In genomic region chr1:79932435-79932834, GRCm38 (mm10) we compare ENCODE assay signal across 27 mouse cellular contexts.
DNase-seq lines count a peak whose midpoint lies in the region; ATAC-seq and TF ChIP-seq lines count a peak whose summit lies in the region.
"Had no signal": no experiment of that assay in that cellular context is flagged by ENCODE, and none has a peak within 500 bp of the region (broad histone marks: within the 10 kb centered on the region; RNA-seq: fewer than 3 reads in every experiment).

No protein-coding gene starts in this region.

- peak overlapping the region; percentile 50; the same call in 1 of the 2 replicates for H3K27ac ChIP-seq in kidney, embryonic 15.5 days
- peak overlapping the region; percentile 67 for H3K27ac ChIP-seq in embryonic fibroblast, embryonic 13.5 days (ENCODE audit: insufficient read depth, low read length)
- H3K27ac ChIP-seq: embryonic facial prominence, embryonic 12.5 days; forebrain, embryonic 12.5 days; hindbrain, embryonic 13.5 days; left cerebral cortex, adult 2 months; limb, embryonic 15.5 days; liver, embryonic 14.5 days; midbrain, embryonic 12.5 days; stomach, embryonic 15.5 days had no signal

- no peaks in the 10 kb centered on the region for H3K27me3 ChIP-seq in kidney, embryonic 15.5 days
- H3K27me3 ChIP-seq in myocyte (ENCODE audit: control insufficient read depth, insufficient read depth, insufficient read length) = no peaks in the 10 kb centered on the region
- H3K27me3 ChIP-seq: embryonic facial prominence, embryonic 12.5 days; forebrain, embryonic 12.5 days; hindbrain, embryonic 13.5 days; limb, embryonic 15.5 days; midbrain, embryonic 12.5 days; stomach, embryonic 15.5 days had no signal

- no peak overlapping the region for H3K9ac ChIP-seq in kidney, embryonic 15.5 days
- H3K9ac ChIP-seq: embryonic facial prominence, embryonic 12.5 days; forebrain, embryonic 12.5 days; hindbrain, embryonic 13.5 days; limb, embryonic 15.5 days; liver, embryonic 14.5 days; midbrain, embryonic 12.5 days; stomach, embryonic 15.5 days had no signal

- no peak overlapping the region for H3K4me2 ChIP-seq in kidney, embryonic 15.5 days
- peak overlapping the region; percentile 67 for H3K4me2 ChIP-seq in myocyte (ENCODE audit: low read depth)
- H3K4me2 ChIP-seq: embryonic facial prominence, embryonic 12.5 days; forebrain, embryonic 12.5 days; hindbrain, embryonic 13.5 days; limb, embryonic 15.5 days; midbrain, embryonic 12.5 days; stomach, embryonic 15.5 days had no signal

- peaks cover 12% of the 10 kb centered on the region; the same call in 1 of the 2 replicates for H3K4me1 ChIP-seq in kidney, embryonic 15.5 days
- H3K4me1 ChIP-seq in embryonic fibroblast, embryonic 13.5 days (ENCODE audit: control insufficient read depth, insufficient read depth, low read length) = no peaks in the 10 kb centered on the region
- H3K4me1 ChIP-seq: embryonic facial prominence, embryonic 12.5 days; forebrain, embryonic 12.5 days; hindbrain, embryonic 13.5 days; limb, embryonic 15.5 days; midbrain, embryonic 12.5 days; stomach, embryonic 15.5 days had no signal

- no peak for DNase-seq in kidney, postnatal 25 days
- DNase-seq in lung, postnatal 10 days = peak; percentile 53
- no peak for DNase-seq in layer of hippocampus, postnatal 36 days
- DNase-seq in left cerebral cortex, adult 9 months (ENCODE audit: low spot score in 2 of 2) = no peak
- DNase-seq: adrenal gland, adult 2 months; cerebellum, adult 18-20 months; cerebellum, postnatal 14 days; gastrocnemius, postnatal 36 days; heart, postnatal 36 days; kidney, adult 11 months; layer of hippocampus, adult 9-11 months; left cerebral cortex, postnatal 4 days; right cerebral cortex, postnatal 25 days; thymus, postnatal 36 days had no signal

- 52% methylated on average over 5 of the region's 5 CpGs for WGBS in kidney, embryonic 15.5 days

- H3K9me3 ChIP-seq in kidney, embryonic 15.5 days (replicated peaks) = no peaks in the 10 kb centered on the region
- H3K9me3 ChIP-seq: embryonic facial prominence, embryonic 12.5 days; forebrain, embryonic 12.5 days; hindbrain, embryonic 13.5 days; limb, embryonic 15.5 days; midbrain, embryonic 12.5 days; stomach, embryonic 15.5 days had no signal

- no peak overlapping the region for H3ac ChIP-seq in myocyte (ENCODE audit: control insufficient read depth, insufficient read length)

- no peaks in the 10 kb centered on the region for H3K36me3 ChIP-seq in kidney, embryonic 15.5 days
- H3K36me3 ChIP-seq in myocyte (ENCODE audit: control insufficient read depth, insufficient read depth) = no peaks in the 10 kb centered on the region
- H3K36me3 ChIP-seq: embryonic facial prominence, embryonic 12.5 days; forebrain, embryonic 12.5 days; hindbrain, embryonic 13.5 days; limb, embryonic 15.5 days; midbrain, embryonic 12.5 days; stomach, embryonic 15.5 days had no signal

- TF ChIP-seq POLR2A in embryonic fibroblast, embryonic 13.5 days (IDR thresholded peaks at IDR 0.05; ENCODE audit: low read depth, low read length) = no peak
- TF ChIP-seq POLR2A in myocyte (IDR thresholded peaks at IDR 0.05; ENCODE audit: insufficient read length, low read depth) = no peak

- no peak for ATAC-seq in kidney, embryonic 15.5 days (replicated peaks; ENCODE audit: low FRiP score)
- ATAC-seq: Patski had no signal

- no peaks in the 10 kb centered on the region for H3K79me2 ChIP-seq in myocyte (ENCODE audit: control insufficient read depth, insufficient read depth)

- H3K4me3 ChIP-seq in kidney, embryonic 15.5 days (replicated peaks) = no peak overlapping the region
- H3K4me3 ChIP-seq in embryonic fibroblast, embryonic 13.5 days (ENCODE audit: insufficient read depth, low read length) = no peak overlapping the region
- H3K4me3 ChIP-seq in myocyte = no peak overlapping the region
- H3K4me3 ChIP-seq: embryonic facial prominence, embryonic 12.5 days; erythroblast, embryonic 14.5 days; forebrain, embryonic 12.5 days; hindbrain, embryonic 13.5 days; left cerebral cortex, adult 2 months; limb, embryonic 15.5 days; midbrain, embryonic 12.5 days; stomach, embryonic 15.5 days had no signal

- TF ChIP-seq CTCF in embryonic fibroblast, embryonic 13.5 days (IDR thresholded peaks at IDR 0.05; ENCODE audit: borderline replicate concordance, insufficient read depth, low read length) = no peak

TF ChIP-seq in myocyte, 11 proteins besides CTCF, POLR2A, EP300 and RAD21:
- TF ChIP-seq CEBPB (IDR thresholded peaks at IDR 0.05; ENCODE audit: insufficient read depth, poor library complexity, severe bottlenecking) (no peak), USF1 (IDR thresholded peaks at IDR 0.05; ENCODE audit: low read depth) (no peak), POLR2AphosphoS2 (IDR thresholded peaks at IDR 0.05; ENCODE audit: insufficient read length, low read depth) (no peak), TCF3 (IDR thresholded peaks at IDR 0.05; ENCODE audit: insufficient read length, low read depth) (no peak), MYOG (IDR thresholded peaks at IDR 0.05; ENCODE audit: control insufficient read depth in 1 of 3, insufficient read depth in 1 of 3, insufficient read length in 2 of 3, low read depth in 2 of 3) (no peak), TCF12 (IDR thresholded peaks at IDR 0.05; ENCODE audit: insufficient read depth, poor library complexity, severe bottlenecking) (no peak), REST (IDR thresholded peaks at IDR 0.05; ENCODE audit: insufficient read depth, insufficient read length) (no peak), MYOD1 (IDR thresholded peaks at IDR 0.05; ENCODE audit: control insufficient read depth in 1 of 3, insufficient read length in 2 of 3, low read depth in 2 of 3) (no peak), E2F4 (IDR thresholded peaks at IDR 0.05; ENCODE audit: insufficient read depth) (no peak), MAX (IDR thresholded peaks at IDR 0.05; ENCODE audit: low read depth) (no peak), SRF (IDR thresholded peaks at IDR 0.05; ENCODE audit: control insufficient read depth, insufficient read length, low read depth) (no peak)
